Mouse (Mus musculus): ENCODE measurements around the gene Ttc28.

Gene Ttc28

GRCm38 (mm10) chr5:110967483-110968055 is 88.0 kb downstream of the Ttc28 start:
- no peak for DNase-seq

- DNase-seq = no peak
Observed at GRCm38 (mm10) chr5:110968566-110968965, 89.0 kb downstream of the Ttc28 start.

- DNase-seq = peak; percentile 59
Observed at GRCm38 (mm10) chr5:110970162-110970780, 90.7 kb downstream of the Ttc28 start.

- DNase-seq = no peak
Observed at GRCm38 (mm10) chr5:110976721-110977120, 97.1 kb downstream of the Ttc28 start.

- no peak for DNase-seq
Observed at GRCm38 (mm10) chr5:110977796-110978195, 98.2 kb downstream of the Ttc28 start.

GRCm38 (mm10) chr5:110978461-110978860 is 98.9 kb downstream of the Ttc28 start:
- peak; percentile 85 for DNase-seq

GRCm38 (mm10) chr5:110979011-110979860 is 99.6 kb downstream of the Ttc28 start:
- DNase-seq = peak; percentile 66

GRCm38 (mm10) chr5:110979861-110980346 is 100.3 kb downstream of the Ttc28 start:
- DNase-seq = peak; percentile 59

- no peak for DNase-seq
Observed at GRCm38 (mm10) chr5:110980576-110980975, 101.0 kb downstream of the Ttc28 start.

- DNase-seq = no peak
Observed at GRCm38 (mm10) chr5:110982436-110982835, 102.8 kb downstream of the Ttc28 start.

GRCm38 (mm10) chr5:110984136-110984681 is 104.6 kb downstream of the Ttc28 start:
- no peak for DNase-seq

GRCm38 (mm10) chr5:110996835-110997539 is 117.4 kb downstream of the Ttc28 start:
- no peak for DNase-seq

GRCm38 (mm10) chr5:110997692-110998091 is 118.1 kb downstream of the Ttc28 start:
- DNase-seq = no peak

GRCm38 (mm10) chr5:110998298-110998697 is 118.7 kb downstream of the Ttc28 start:
- no peak for DNase-seq

GRCm38 (mm10) chr5:111000953-111001352 is 121.3 kb downstream of the Ttc28 start:
- no peak for DNase-seq

- DNase-seq = no peak
Observed at GRCm38 (mm10) chr5:111003220-111003619, 123.6 kb downstream of the Ttc28 start.

- no peak for DNase-seq
Observed at GRCm38 (mm10) chr5:111003750-111004149, 124.1 kb downstream of the Ttc28 start.

GRCm38 (mm10) chr5:111006272-111007135 is 126.9 kb downstream of the Ttc28 start:
- DNase-seq = no peak

GRCm38 (mm10) chr5:111007136-111007500 is 127.5 kb downstream of the Ttc28 start:
- no peak for DNase-seq

GRCm38 (mm10) chr5:111007900-111008299 is 128.3 kb downstream of the Ttc28 start:
- DNase-seq = peak; percentile 25

GRCm38 (mm10) chr5:111008431-111008830 is 128.8 kb downstream of the Ttc28 start:
- DNase-seq = no peak

GRCm38 (mm10) chr5:111011271-111011670 is 131.7 kb downstream of the Ttc28 start:
- DNase-seq = peak; percentile 66

Measured in kidney, postnatal 10 days (tissue).